Mouse (Mus musculus) MEL (cell line): Measurements from ENCODE around the gene Dbil5.

Source experiments
- BHLHE40 ChIP-seq: IDR thresholded peaks from 2 replicates; pipeline ENCODE4 v1.6.1; 2012; ENCODE audit warnings: low read depth, mild to moderate bottlenecking, inconsistent platforms, low read length, improper control_type of control experiment, borderline replicate concordance
- CHD1 ChIP-seq: IDR thresholded peaks from 2 replicates; pipeline ENCODE4 v1.6.1; 2012; ENCODE audit warnings: low read depth, mild to moderate bottlenecking, inconsistent platforms, low read length, improper control_type of control experiment
- CTCF ChIP-seq, 3 experiments: IDR thresholded peaks in 2 of 3; conservative IDR thresholded peaks in 1 of 3; 2 replicates each; pipeline ENCODE4 v1.5.1; 2011 to 2012; ENCODE audit warnings: low read length in 3 of 3, low read depth in 2 of 3, mild to moderate bottlenecking in 2 of 3, improper control_type of control experiment in 1 of 3, inconsistent platforms in 1 of 3, mixed read lengths in 1 of 3, moderate library complexity in 1 of 3; ENCODE audit not compliant: control insufficient read depth in 1 of 3, insufficient read depth in 1 of 3, poor library complexity in 1 of 3, severe bottlenecking in 1 of 3
- GABPA ChIP-seq: IDR thresholded peaks from 2 replicates; pipeline ENCODE4 v1.6.1; 2012; ENCODE audit warnings: low read depth, mild to moderate bottlenecking, inconsistent platforms, low read length, improper control_type of control experiment, moderate library complexity
- HCFC1 ChIP-seq: IDR thresholded peaks from 2 replicates; pipeline ENCODE4 v1.6.1; 2012; ENCODE audit warnings: low read depth, mild to moderate bottlenecking, inconsistent platforms, low read length, improper control_type of control experiment, moderate library complexity
- POLR2A ChIP-seq, 2 experiments: IDR thresholded peaks; 2 replicates each; pipeline ENCODE4 v1.6.1; 2011 to 2012; ENCODE audit warnings: low read length in 2 of 2, mild to moderate bottlenecking in 2 of 2, control low read depth in 1 of 2, improper control_type of control experiment in 1 of 2, low read depth in 1 of 2, moderate library complexity in 1 of 2; ENCODE audit not compliant: control insufficient read depth in 1 of 2, insufficient read depth in 1 of 2, poor library complexity in 1 of 2
- POLR2AphosphoS2 ChIP-seq: IDR thresholded peaks from 2 replicates; pipeline ENCODE4 v1.6.1; 2011; ENCODE audit warnings: low read length, improper control_type of control experiment
- POLR2AphosphoS5 ChIP-seq: IDR thresholded peaks from 2 replicates; pipeline ENCODE4 v1.6.1; 2012; ENCODE audit warnings: low read depth, borderline replicate concordance, mild to moderate bottlenecking, inconsistent platforms, low read length, moderate library complexity, mixed read lengths
- TBP ChIP-seq: IDR thresholded peaks from 2 replicates; pipeline ENCODE4 v1.8.0; 2011; ENCODE audit warnings: low read depth, low read length, improper control_type of control experiment
- USF1 ChIP-seq: IDR thresholded peaks from 2 replicates; pipeline ENCODE4 v1.6.1; 2014; ENCODE audit warnings: low read depth, mild to moderate bottlenecking, inconsistent platforms, low read length, improper control_type of control experiment, moderate library complexity
- ZC3H11A ChIP-seq: IDR thresholded peaks from 2 replicates; pipeline ENCODE4 v1.6.1; 2012; ENCODE audit warnings: low read depth, mild to moderate bottlenecking, inconsistent platforms, low read length, improper control_type of control experiment

GRCm38 (mm10) chr11:76257386-76257785 is 40.0 kb downstream of the Dbil5 start:
- TF ChIP-seq ZC3H11A (no peak), GABPA (no peak), HCFC1 (no peak), CTCF (IDR thresholded peaks at IDR 0.05 in 2 of 3, conservative IDR thresholded peaks at IDR 0.05 in 1 of 3; ENCODE audit: control insufficient read depth in 1 of 3, insufficient read depth in 1 of 3, low read depth in 2 of 3, low read length in 3 of 3, poor library complexity in 1 of 3, severe bottlenecking in 1 of 3) (no peak), POLR2AphosphoS5 (no peak), USF1 (no peak), POLR2A (IDR thresholded peaks at IDR 0.05; ENCODE audit: control insufficient read depth in 1 of 2, insufficient read depth in 1 of 2, low read depth in 1 of 2, low read length in 2 of 2, poor library complexity in 1 of 2) (no peak), BHLHE40 (no peak), CHD1 (no peak), POLR2AphosphoS2 (no peak), TBP (no peak)
